Mouse (Mus musculus) cerebellum, adult 11 months (tissue): ENCODE measurements around the gene Medag.

Experiments
- DNase-seq: peaks from one replicate; pipeline ENCODE4 v3.0.0; 2022

Medag gene

DNA sequence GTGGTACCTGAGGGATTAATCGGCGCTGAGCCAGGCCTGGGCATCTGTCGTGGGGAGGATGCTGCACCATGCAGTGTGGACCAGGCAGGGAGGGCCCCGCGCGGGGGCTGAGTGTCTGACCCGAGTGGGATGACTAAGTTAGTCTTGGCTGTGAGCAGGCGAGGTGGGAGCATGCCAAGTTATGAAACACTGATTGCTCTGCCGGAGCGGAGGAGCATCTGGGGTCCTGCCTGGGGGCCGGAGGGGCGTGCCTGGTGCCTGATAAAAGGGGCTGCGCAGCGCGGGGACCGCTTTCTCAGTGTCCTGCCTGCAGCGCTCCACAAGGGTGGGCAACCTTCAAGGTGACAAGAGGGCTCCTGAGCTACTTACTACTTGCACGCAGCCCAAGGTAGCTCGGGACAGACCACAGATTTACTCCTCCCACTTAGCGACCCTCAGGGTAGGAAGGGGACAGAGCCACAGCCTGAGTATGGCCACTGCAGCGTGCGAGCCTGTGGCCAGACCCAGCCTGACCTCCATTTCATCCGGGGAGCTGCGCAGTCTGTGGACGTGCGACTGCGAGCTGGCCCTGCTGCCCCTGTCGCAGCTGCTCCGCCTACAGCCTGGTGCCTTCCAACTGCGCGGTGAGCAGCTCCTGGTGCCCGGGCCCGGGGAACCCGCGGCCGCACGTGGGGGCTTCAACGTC is at the start of gene Medag:
Gene Medag, plus strand, starts transcription at position 241 of the 685 bp plus-strand sequence.
- DNase-seq = peak; percentile 72

DNA sequence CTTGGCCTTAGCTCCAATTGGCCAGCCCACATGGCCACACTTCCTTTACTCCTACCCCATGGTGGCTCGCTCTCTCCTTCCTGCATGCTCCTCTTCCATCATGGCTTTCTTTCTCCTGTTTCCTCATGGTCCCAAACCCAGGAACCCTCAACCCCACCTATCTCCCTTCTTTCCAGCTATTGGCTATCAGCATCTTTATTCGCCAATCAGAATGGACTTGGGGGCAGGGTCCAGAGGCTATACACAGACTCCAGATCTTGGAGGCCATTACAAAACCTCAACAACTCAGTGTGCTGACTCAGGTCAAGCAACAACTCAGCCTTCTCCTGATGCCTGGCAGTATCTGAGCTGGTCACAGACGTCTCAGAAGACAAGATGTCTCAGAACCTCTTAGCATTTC is 48.9 kb upstream of the Medag start:
- no peak for DNase-seq

GRCm38 (mm10) chr5:149363903-149364755 is 47.4 kb upstream of the Medag start:
- DNase-seq = no peak

- DNase-seq = no peak
These were observed 44.5 kb upstream of the Medag start for GRCm38 (mm10) chr5:149367011-149367410.

DNA sequence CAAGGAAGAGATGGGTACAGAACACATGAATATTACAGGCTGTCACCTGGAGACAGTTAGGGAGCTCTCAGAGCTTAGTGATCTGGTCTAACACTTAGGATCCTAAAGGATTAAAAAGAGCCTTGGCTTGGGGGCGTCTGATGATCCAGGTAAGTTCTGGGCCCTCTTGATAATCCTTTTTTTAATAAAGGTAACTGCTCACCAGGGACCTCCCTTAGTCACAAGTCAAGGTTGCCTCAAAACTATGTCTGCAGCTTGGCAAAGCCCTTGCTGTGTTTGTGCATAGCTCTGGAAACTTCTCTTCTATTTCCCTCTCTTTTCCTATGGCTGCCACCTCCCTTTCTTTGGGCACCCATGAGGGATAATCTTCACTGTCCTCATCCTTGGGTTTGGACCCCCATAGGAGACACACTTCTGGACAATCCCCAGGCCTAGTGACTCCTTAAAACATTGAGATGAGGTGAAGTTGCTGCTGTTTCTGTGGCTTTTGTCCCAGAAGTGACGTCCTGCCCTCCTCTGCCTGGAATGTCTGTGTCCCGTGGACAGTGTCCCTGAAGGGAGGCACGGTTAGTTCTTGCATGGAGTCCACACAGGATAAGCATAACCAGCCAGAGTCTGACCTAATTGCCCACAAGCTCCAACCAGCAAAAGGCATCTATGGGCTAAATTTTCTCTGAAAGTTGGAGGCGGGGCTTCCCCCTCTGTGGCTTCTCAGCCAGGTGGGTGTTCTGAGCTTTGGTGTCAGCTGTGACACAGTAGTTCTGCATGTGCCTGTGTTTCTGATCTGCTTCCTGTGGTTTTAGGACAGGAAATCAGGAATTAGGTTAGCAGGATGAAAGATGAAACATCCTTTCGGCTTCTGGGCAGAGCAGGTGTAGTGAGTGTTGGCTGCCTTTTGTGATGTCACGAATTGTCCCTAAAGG is 43.7 kb upstream of the Medag start:
- DNase-seq = no peak

DNA sequence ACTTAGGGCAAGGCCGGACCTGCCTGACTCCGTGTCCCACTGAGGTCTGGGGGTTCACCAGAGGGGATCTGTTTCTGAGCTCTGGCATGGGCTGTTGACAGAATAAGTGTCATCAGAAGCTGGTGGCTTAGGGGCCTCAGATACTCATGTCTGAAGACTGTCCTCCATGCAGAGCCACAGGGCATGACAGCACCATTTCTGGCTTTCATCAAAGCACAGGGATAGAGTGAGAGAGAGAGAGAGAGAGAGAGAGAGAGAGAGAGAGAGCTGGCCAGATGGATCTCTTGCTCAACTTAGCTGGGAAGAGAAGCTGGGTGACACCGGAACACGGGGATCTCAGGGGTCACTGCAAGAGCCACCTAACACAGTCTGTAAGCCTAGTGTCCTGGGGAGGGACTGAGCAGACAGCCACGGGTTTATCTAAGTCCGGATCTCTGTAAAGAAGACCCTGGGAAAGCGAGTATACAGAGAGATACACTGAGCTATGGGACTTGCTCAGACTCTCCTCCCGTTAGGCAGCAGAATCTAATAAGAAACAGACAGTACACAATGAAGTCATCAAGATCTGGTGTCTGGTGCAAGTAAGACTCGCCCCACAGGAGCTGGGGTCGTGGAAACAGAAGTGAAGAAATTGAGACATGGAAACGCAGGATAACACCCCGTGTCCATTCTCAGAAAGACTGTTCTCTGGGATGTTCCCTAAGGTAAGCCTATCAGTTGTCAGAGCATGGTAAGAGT is 42.8 kb upstream of the Medag start:
- DNase-seq = no peak

DNA sequence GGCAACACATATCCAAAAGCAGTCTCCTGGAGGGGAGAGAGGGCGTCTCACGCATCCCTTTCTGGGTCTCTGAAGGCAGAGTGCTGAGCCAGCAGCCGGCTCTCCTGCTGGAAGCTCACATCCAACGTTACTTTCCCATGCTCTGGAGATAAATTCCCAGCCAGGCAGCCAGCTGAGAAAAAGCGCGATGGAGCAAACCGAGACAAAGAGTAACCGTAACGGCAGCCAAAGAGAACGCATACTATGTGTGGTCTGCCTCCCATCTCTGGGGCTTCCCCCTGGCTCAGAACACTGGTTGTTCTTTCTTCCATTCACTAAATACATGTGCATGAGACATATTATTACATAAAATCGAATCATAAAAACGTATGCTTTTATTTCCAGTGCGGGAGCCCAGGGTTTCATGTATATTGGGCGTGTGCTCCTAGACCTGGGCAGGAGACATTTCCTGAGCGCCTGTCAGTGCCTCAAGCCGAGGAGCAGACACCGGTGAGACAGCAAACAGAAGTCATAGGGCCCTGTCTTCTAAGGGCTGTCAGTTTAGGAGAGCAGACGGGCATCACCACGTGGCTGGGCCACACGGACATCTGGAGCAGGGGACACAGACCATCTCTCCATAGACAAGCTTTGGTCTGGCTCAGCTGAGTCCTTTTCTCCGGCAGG is 42.0 kb upstream of the Medag start:
- no peak for DNase-seq

- DNase-seq = no peak
These were observed 39.5 kb upstream of the Medag start for GRCm38 (mm10) chr5:149372018-149372417.

GRCm38 (mm10) chr5:149373224-149373623 is 38.3 kb upstream of the Medag start:
- DNase-seq = no peak

DNA sequence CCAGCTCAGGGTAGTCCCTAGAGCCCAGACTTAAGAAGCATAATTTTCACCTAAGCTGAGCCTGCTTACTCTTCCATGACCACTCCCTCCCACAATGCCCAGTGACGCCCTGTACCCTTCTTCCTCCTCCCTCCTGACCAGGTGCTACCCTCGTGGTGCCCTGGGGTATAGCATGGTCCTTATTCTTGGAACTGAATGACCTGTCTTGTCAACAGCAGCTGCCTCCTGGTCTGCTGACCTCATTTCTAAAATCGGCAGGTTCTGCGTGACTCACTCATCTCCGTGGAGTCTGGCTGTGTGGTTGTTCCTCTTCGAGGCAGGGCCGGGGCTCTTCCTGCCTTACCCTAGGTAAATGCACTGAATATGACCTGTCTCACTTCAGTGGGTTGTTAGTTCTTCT is 37.5 kb upstream of the Medag start:
- peak; percentile 23 for DNase-seq

DNA sequence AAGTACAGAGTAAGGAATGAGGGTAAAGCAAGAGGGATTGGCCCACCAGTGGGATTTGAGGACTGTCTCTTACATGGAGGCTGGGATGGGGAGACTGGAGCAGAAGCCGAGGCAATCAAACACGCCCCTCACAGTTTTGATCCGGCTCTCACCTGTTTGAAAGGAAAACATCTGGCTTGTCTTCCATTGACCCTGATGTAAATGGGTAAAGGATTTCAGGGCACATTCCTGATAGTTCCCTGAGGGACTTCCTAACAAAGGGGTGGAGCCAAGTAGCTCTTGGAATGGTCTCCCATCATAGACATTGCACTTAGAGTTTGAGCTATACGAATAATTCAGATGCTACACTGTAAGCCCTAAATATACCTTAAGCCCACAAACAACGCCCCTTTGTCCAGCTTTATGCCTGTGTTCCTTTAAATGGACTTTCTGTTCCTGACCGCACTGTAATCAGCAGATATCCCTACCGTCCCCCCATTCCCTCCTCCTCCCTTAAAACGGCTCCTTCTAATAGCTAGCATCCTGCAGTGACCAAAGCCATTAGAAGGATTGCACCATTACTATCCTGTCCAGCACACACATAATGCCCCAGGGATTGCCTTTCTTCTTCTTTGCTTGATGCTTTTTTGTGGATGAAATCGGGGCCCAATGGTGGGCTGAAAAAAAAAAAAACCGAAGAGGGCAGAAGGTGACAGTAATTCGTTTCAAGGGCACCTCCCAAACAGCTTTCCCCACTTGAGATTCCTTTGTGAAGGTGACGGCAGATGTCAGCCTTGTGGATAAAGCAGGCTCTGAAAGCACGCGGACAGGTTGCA is 36.3 kb upstream of the Medag start:
- no peak for DNase-seq

GRCm38 (mm10) chr5:149375889-149376212 is 35.7 kb upstream of the Medag start:
- peak; percentile 80 for DNase-seq

DNA sequence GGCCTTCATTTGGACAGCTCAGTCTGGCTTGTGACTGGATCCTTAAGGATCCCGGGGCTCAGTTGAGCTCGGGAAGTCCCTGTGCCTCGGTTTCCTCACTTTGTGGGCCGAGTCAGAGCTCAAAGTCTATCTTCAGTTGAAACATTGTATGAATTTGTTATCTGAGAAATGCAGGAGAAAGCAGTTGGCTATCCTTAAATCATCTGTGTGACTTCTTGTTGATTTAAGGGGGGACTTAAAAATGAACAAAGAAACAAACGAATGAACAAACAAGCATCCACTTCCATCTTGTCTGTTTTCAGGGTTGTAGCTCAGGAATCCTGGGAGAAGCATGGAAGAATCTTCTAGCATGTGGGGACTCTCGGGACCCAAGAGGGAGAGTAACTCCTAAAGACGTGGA is 35.2 kb upstream of the Medag start:
- DNase-seq = no peak

GRCm38 (mm10) chr5:149377253-149377652 is 34.3 kb upstream of the Medag start:
- no peak for DNase-seq

GRCm38 (mm10) chr5:149378566-149378965 is 33.0 kb upstream of the Medag start:
- DNase-seq = no peak

DNA sequence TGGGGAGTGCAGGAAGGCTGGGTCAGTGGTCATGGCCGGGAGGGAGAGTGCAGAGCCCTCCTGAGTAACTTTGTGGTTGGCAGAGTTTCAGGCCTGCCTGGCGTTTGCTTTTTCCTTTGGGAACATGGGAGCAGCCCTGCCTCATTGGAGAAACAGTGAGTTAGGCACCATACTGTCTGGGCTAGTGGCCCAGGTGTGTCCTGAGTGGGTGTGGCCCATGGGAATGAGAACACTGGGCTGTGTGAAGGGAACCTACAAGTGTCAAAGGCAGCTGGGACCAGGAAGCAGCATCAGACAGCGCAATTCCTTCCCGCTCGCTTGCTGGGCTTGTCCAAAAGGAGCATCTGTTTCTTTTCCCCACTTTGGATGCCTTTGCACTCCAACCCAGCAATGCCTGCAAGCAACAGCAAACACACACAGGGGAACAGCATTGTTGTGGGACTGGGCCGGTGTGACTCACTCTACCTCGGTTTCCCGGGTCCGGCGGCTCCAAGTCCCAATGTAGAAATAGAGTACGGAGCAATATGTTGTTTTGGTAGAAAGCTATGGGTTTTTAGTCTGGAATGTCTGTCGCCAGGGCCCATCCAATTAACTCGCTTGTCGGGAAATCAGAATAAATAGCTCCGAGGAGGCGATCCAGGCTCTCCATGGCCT is 32.3 kb upstream of the Medag start:
- no peak for DNase-seq

GRCm38 (mm10) chr5:149379861-149380260 is 31.7 kb upstream of the Medag start:
- no peak for DNase-seq

DNA sequence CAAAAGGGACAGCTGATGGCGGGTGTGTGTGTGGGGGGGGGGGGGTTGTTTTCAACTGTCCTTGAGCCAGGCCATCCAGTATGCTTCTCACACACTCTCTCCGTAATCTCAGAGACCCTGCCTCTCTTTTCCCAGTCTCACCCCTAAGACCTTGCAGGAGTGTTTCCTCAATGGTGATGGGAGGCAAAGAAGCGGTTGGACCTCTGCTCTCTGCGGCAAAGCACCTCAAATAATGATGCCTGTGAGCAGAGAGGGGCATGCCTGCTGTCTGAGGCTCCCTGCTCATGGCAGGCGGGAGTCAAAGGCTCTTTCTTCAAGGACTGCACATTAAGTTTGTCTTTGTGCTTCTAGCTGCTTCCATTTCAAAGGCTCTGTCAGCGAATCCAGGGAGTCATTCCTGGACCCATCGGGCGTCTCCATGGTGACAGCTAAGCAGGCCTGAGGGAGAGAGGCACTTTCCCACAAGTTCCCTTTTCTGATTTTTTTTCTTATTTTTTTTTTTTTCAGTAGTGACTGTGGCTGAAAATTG is 31.1 kb upstream of the Medag start:
- DNase-seq = no peak

GRCm38 (mm10) chr5:149381948-149382347 is 29.6 kb upstream of the Medag start:
- no peak for DNase-seq

- no peak for DNase-seq
These were observed 28.9 kb upstream of the Medag start for GRCm38 (mm10) chr5:149382601-149383000.
